Mouse (Mus musculus) G1E (cell line): Measurements from ENCODE around the gene Hoxa3. TPM values are rescaled to one million over a fixed set of nuclear protein-coding genes. Genes with fewer than 3 reads are reported as not detected.

ENCODE experiments used
- ATAC-seq: 2 replicates; pipeline ENCODE4 v1.8.0; 2016; ENCODE audit warnings: mild to moderate bottlenecking; ENCODE audit not compliant: insufficient number of reproducible peaks, poor library complexity, low FRiP score, severe bottlenecking; ENCODE audit errors: extremely low read depth
- DNase-seq: peaks from one replicate; pipeline ENCODE4 v3.0.0; 2012; ENCODE audit warnings: low spot score
- H3K27me3 ChIP-seq: 2 replicates; pipeline ENCODE4 v1.6.1; 2012; ENCODE audit warnings: mild to moderate bottlenecking, low read length, inconsistent platforms; ENCODE audit not compliant: insufficient read depth
- H3K36me3 ChIP-seq: replicated peaks from 2 replicates; pipeline ENCODE3; 2012; ENCODE audit warnings: mild to moderate bottlenecking, inconsistent platforms
- H3K4me1 ChIP-seq: 2 replicates; pipeline ENCODE4 v1.6.1; 2012; ENCODE audit warnings: low read depth, low read length, inconsistent platforms, mixed read lengths; ENCODE audit not compliant: insufficient read depth
- H3K4me3 ChIP-seq: 2 replicates; pipeline ENCODE4 v1.5.1; 2012; ENCODE audit warnings: low read depth, mild to moderate bottlenecking, inconsistent platforms, low read length, moderate library complexity, mixed read lengths
- H3K9me3 ChIP-seq: replicated peaks from 2 replicates; pipeline ENCODE4 v1.6.1; 2012; ENCODE audit warnings: inconsistent platforms
- CTCF ChIP-seq: IDR thresholded peaks from 2 replicates; pipeline ENCODE4 v1.5.1; 2012; ENCODE audit warnings: low read depth, low read length, inconsistent platforms, mixed read lengths
- GATA1 ChIP-seq: IDR thresholded peaks from 2 replicates; pipeline ENCODE4 v1.6.1; 2012; ENCODE audit warnings: borderline replicate concordance, low read length, inconsistent platforms, mixed read lengths
- GATA2 ChIP-seq: IDR thresholded peaks from 2 replicates; pipeline ENCODE4 v1.6.1; 2012; ENCODE audit warnings: low read depth, low read length, inconsistent platforms, borderline replicate concordance
- POLR2AphosphoS5 ChIP-seq: IDR thresholded peaks from 2 replicates; pipeline ENCODE4 v1.6.1; 2012; ENCODE audit warnings: low read depth, low read length, inconsistent platforms; ENCODE audit not compliant: insufficient replicate concordance
- TAL1 ChIP-seq: conservative IDR thresholded peaks from 2 replicates; pipeline ENCODE4 v1.6.1; 2012; ENCODE audit warnings: low read depth, low read length, inconsistent platforms, mixed read lengths
- polyA plus RNA-seq: library from polyadenylated mRNA; stranded (reverse); fragments of >175 nt; gene quantifications from 2 replicates; pipeline ENCODE4 v1.2.3, GENCODE M21; 2012
- total RNA-seq, 2 experiments: library from RNA; stranded (forward) in 1 of 2; stranded (reverse) in 1 of 2; fragments of 200-1000 nt in 1 of 2; fragments of >200 nt in 1 of 2; fragmentation: Nextera tagmentation in 1 of 2; gene quantifications; 2 replicates each; pipeline ENCODE4 v1.2.3; 2014 to 2017

Hoxa3 gene
- total and polyA plus RNA-seq, 3 experiments, result 0.16 TPM; not detected in 2

DNA sequence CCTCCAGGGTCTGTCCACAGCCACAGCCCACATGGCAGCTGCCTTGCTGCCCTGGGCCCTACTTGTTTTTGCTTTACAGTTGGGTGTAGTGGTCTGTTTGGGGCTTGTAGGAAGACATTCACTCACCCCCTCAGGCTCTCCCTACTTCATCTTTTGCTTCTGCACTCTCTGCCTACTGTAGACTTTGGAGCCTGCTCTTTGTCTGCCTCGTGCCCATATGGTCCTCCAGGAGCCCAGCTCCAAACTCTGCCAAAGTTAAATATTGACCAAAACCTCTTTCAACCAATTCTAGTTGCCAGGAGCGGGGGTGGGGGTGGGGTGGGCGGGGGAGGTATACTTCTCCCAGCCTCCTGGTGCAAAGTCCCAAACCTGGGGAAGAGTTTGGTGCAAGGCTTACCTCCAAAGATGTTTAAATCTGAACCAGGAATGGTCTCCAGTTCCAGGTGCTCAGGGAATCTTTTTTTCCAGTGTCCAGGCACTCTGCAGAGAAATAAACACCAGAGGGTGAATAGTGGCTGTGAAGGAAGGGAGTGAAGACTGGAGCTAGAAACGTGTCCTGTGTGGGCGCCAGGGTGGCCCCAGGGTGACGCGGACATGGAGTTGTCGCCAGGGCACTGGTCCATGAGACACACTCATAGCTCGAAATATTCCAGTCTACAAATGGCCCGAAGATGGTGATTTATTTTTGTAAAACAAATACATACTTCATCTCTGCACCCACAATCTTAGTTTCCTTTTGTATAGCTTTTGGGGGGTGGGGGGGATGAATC lies 29.6 kb downstream of the Hoxa3 start:
- Histone ChIP-seq H3K27me3 (peaks cover 14% of the 10 kb centered on the region), H3K36me3 (no peaks in the 10 kb centered on the region), H3K4me1 (no peaks in the 10 kb centered on the region), H3K9me3 (no peaks in the 10 kb centered on the region), H3K4me3 (no peak overlapping the region)
- no peak for TF ChIP-seq TAL1
- no peak for TF ChIP-seq POLR2AphosphoS5
- TF ChIP-seq CTCF, result no peak
- TF ChIP-seq GATA1, result no peak
- no peak for TF ChIP-seq GATA2
- ATAC-seq (no peak), DNase-seq (no peak)

- Histone ChIP-seq H3K27me3 (peaks cover 19% of the 10 kb centered on the region), H3K9me3 (no peaks in the 10 kb centered on the region)
- TF ChIP-seq GATA2, result no peak
- no peak for TF ChIP-seq GATA1
- TF ChIP-seq CTCF, result no peak
- TF ChIP-seq TAL1, result no peak
- no peak for TF ChIP-seq POLR2AphosphoS5
These were observed 30.3 kb downstream of the Hoxa3 start for GRCm38 (mm10) chr6:52182793-52183192.

GRCm38 (mm10) chr6:52182030-52182429 lies 31.1 kb downstream of the Hoxa3 start:
- Histone ChIP-seq H3K27me3 (peaks cover 27% of the 10 kb centered on the region), H3K4me1 (no peaks in the 10 kb centered on the region), H3K9me3 (no peaks in the 10 kb centered on the region), H3K4me3 (no peak overlapping the region), H3K36me3 (no peaks in the 10 kb centered on the region)
- TF ChIP-seq POLR2AphosphoS5 (no peak), CTCF (no peak), TAL1 (no peak), GATA2 (no peak), GATA1 (no peak)
- DNase-seq (no peak), ATAC-seq (no peak)

More at GRCm38 (mm10) chr6:52182793-52183192, 30.3 kb downstream of the Hoxa3 start:
- ATAC-seq (no peak), DNase-seq (no peak)
- Histone ChIP-seq H3K36me3 (no peaks in the 10 kb centered on the region), H3K4me1 (no peaks in the 10 kb centered on the region), H3K4me3 (no peak overlapping the region)

DNA sequence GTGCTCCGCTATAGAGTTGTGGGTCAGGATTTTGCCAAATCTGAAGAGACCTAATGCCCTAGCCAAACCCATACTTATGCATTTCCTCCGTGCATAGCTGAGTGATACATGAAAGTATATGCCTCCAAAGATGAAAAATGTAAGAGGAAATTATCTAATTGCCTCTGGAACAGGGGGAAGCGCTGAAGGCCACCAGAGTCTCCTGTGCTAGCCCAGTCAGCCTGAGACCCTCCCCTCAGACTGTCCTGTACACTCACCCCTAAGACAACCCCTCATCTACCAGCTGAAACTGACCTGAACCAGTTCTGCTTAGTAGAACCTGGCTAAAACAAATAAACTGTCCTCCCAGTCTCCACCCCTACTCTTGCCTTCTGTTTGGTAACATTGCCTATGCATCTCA lies 32.4 kb downstream of the Hoxa3 start:
- Histone ChIP-seq H3K9me3 (no peaks in the 10 kb centered on the region), H3K4me3 (no peak overlapping the region), H3K27me3 (peaks cover 38% of the 10 kb centered on the region), H3K36me3 (no peaks in the 10 kb centered on the region), H3K4me1 (no peaks in the 10 kb centered on the region)
- no peak for TF ChIP-seq GATA1
- no peak for TF ChIP-seq TAL1
- no peak for TF ChIP-seq CTCF
- TF ChIP-seq GATA2, result no peak
- no peak for TF ChIP-seq POLR2AphosphoS5
- ATAC-seq, result no peak
- DNase-seq, result no peak

- Histone ChIP-seq H3K4me1 (no peaks in the 10 kb centered on the region), H3K4me3 (no peak overlapping the region), H3K27me3 (peaks cover 41% of the 10 kb centered on the region), H3K9me3 (no peaks in the 10 kb centered on the region), H3K36me3 (no peaks in the 10 kb centered on the region)
- TF ChIP-seq TAL1, result no peak
- no peak for TF ChIP-seq GATA1
- no peak for TF ChIP-seq POLR2AphosphoS5
- TF ChIP-seq CTCF, result no peak
- TF ChIP-seq GATA2, result no peak
- ATAC-seq (no peak), DNase-seq (no peak)
These were observed 32.9 kb downstream of the Hoxa3 start for GRCm38 (mm10) chr6:52180213-52180710.

- Histone ChIP-seq H3K4me3 (no peak overlapping the region), H3K27me3 (peaks cover 43% of the 10 kb centered on the region), H3K9me3 (no peaks in the 10 kb centered on the region), H3K36me3 (no peaks in the 10 kb centered on the region), H3K4me1 (no peaks in the 10 kb centered on the region)
- TF ChIP-seq GATA1, result no peak
- no peak for TF ChIP-seq CTCF
- no peak for TF ChIP-seq GATA2
- TF ChIP-seq TAL1, result no peak
- no peak for TF ChIP-seq POLR2AphosphoS5
- DNase-seq (no peak), ATAC-seq (no peak)
These were observed 33.4 kb downstream of the Hoxa3 start for GRCm38 (mm10) chr6:52179690-52180089.
